Mouse (Mus musculus): ENCODE results near the gene Catsper2.
A peak's percentile ranks its signal among the peaks of the same experiment; 100 is the strongest.
"Not testable (repeated sequence)": the region's sequence is repeated elsewhere in the genome, so short reads cannot be mapped to it uniquely, and the experiment has no call there.

Catsper2 gene

GRCm38 (mm10) chr2:121425890-121426289, 12.3 kb upstream of the Catsper2 start:
- DNase-seq = no peak

GRCm38 (mm10) chr2:121423166-121423565, 9.6 kb upstream of the Catsper2 start:
- DNase-seq = no peak

- no peak for DNase-seq
These were observed 4.9 kb upstream of the Catsper2 start for GRCm38 (mm10) chr2:121418476-121418875.

- DNase-seq = no peak
These were observed 2.8 kb upstream of the Catsper2 start for GRCm38 (mm10) chr2:121416356-121416755.

- DNase-seq = no peak
These were observed 2.0 kb upstream of the Catsper2 start for GRCm38 (mm10) chr2:121415591-121415990.

- no peak for DNase-seq
These were observed 1.5 kb upstream of the Catsper2 start for GRCm38 (mm10) chr2:121415103-121415502.

- DNase-seq = peak in 1 of 2 experiments; percentile 66
These were observed 620 bp upstream of the Catsper2 start for GRCm38 (mm10) chr2:121414139-121414685.

GRCm38 (mm10) chr2:121412843-121413386, 677 bp downstream of the Catsper2 start:
- DNase-seq = peak in 1 of 2 experiments; percentile 26

- peak; percentile 36 for DNase-seq
These were observed 5.4 kb downstream of the Catsper2 start for GRCm38 (mm10) chr2:121408160-121408559.

GRCm38 (mm10) chr2:121403296-121403695, 10.3 kb downstream of the Catsper2 start:
- DNase-seq = no peak

- peak; percentile 94 to 97 for DNase-seq
These were observed 17.0 kb downstream of the Catsper2 start for GRCm38 (mm10) chr2:121396624-121397023.

GRCm38 (mm10) chr2:121386961-121387575, 26.5 kb downstream of the Catsper2 start, which contains the start of gene Strc:
Gene Strc, minus strand, starts transcription at chr2:121387168.
- not testable (repeated sequence) for DNase-seq

GRCm38 (mm10) chr2:121374766-121375165, 38.8 kb downstream of the Catsper2 start:
- peak; percentile 53 to 64 for DNase-seq

- no peak for DNase-seq
These were observed 41.3 kb downstream of the Catsper2 start for GRCm38 (mm10) chr2:121372266-121372665.

GRCm38 (mm10) chr2:121370921-121371320, 42.7 kb downstream of the Catsper2 start:
- DNase-seq = no peak

GRCm38 (mm10) chr2:121368831-121369230, 44.8 kb downstream of the Catsper2 start:
- DNase-seq = peak; percentile 91

GRCm38 (mm10) chr2:121363656-121364055, 49.9 kb downstream of the Catsper2 start:
- DNase-seq = no peak

- no peak for DNase-seq
These were observed 54.1 kb downstream of the Catsper2 start for GRCm38 (mm10) chr2:121359461-121359860.

- DNase-seq = peak; percentile 92
These were observed 55.2 kb downstream of the Catsper2 start for GRCm38 (mm10) chr2:121358381-121358780.

GRCm38 (mm10) chr2:121357961-121358360, 55.6 kb downstream of the Catsper2 start:
- DNase-seq = no peak

- no peak for DNase-seq
These were observed 56.1 kb downstream of the Catsper2 start, which contains the start of gene Ckmt1 for GRCm38 (mm10) chr2:121357494-121357893. Gene Ckmt1, plus strand, starts transcription at chr2:121357714.

- DNase-seq = peak; percentile 99
These were observed 58.6 kb downstream of the Catsper2 start, which contains the start of gene Ppip5k1 for GRCm38 (mm10) chr2:121354820-121355592. Gene Ppip5k1, minus strand, starts transcription at chr2:121355396.

- no peak for DNase-seq
These were observed 59.2 kb downstream of the Catsper2 start for GRCm38 (mm10) chr2:121354378-121354777.
